Mouse (Mus musculus) erythroblast, embryonic 14.5 days (primary cell): ENCODE results near the gene Ankrd60. TPM values are rescaled to one million over a fixed set of nuclear protein-coding genes. Genes with fewer than 3 reads are reported as not detected.

Experiments used
- H3K27me3 ChIP-seq: 2 replicates; pipeline ENCODE4 v1.6.1; 2012; ENCODE audit warnings: inconsistent platforms; ENCODE audit not compliant: control insufficient read depth
- H3K36me3 ChIP-seq: 2 replicates; pipeline ENCODE4 v1.6.1; 2012; ENCODE audit warnings: mild to moderate bottlenecking, inconsistent platforms; ENCODE audit not compliant: control insufficient read depth
- H3K4me1 ChIP-seq: 2 replicates; pipeline ENCODE4 v1.6.1; 2012; ENCODE audit warnings: inconsistent platforms; ENCODE audit not compliant: control insufficient read depth
- H3K4me3 ChIP-seq: replicated peaks from 2 replicates; pipeline ENCODE3; 2012; ENCODE audit warnings: moderate library complexity, mild to moderate bottlenecking, inconsistent platforms
- H3K9me3 ChIP-seq: 2 replicates; pipeline ENCODE4 v1.6.1; 2012; ENCODE audit warnings: low read length, inconsistent platforms, mixed read lengths; ENCODE audit not compliant: control insufficient read depth
- GATA1 ChIP-seq: IDR thresholded peaks from 2 replicates; pipeline ENCODE4 v1.6.1; 2012; ENCODE audit warnings: low read length, inconsistent platforms, mixed read lengths
- TAL1 ChIP-seq: IDR thresholded peaks from 3 replicates; pipeline ENCODE4 v1.6.1; 2012; ENCODE audit warnings: low read length, inconsistent platforms, mixed read lengths
- polyA plus RNA-seq: library from polyadenylated mRNA; stranded (reverse); fragments of >175 nt; gene quantifications from 2 replicates; pipeline ENCODE4 v1.2.3, GENCODE M21; 2012

The Ankrd60 gene
- polyA plus RNA-seq, 1 experiment = not detected

DNA sequence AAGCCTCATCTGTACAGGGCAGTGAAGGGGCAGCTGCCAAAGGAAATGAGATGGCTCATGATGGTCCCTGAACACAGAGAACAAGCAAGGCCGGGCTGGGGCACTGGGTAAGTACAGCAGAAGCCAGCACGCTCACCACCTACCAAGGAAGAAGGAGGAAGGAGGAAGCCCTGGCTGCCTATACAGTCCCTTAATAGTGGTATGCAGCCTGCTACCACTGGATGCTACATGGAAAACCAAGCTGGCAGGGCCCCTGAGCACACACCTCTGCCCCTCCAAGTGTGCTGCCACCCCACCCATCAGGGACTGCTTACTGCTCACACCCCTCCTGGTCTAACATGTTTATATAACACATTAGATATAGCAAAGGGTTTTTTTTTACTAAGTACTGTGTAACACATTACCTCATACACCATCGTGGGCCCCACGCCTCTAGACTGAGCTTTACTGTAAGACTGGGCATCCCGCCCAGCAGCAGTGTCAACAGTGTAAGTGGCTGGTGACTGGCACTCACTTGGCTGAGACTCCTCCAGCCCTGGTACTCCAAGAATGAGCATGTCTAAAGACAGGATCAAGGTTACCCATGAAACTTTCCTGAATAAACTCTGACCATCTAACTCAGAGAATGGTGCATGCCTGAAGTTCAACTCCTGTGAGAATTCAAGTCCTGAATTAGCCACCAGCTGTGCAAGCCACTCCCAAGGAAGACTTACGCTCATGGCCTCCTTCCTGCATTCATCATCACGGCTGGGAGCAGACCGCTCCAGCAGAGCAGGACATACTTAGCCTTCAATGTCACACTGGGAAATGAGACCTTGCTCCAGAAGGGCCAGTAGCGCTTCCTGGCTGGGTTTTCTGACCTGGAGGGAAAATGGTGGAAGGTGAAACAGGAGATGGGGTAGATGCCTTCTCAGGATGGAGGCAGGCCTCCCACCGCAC is 30.1 kb upstream of the Ankrd60 start:
- Histone ChIP-seq H3K9me3 (no peaks in the 10 kb centered on the region), H3K4me1 (no peaks in the 10 kb centered on the region), H3K36me3 (peaks cover 10% of the 10 kb centered on the region), H3K27me3 (no peaks in the 10 kb centered on the region), H3K4me3 (no peak overlapping the region)
- no peak for TF ChIP-seq GATA1
- no peak for TF ChIP-seq TAL1

DNA sequence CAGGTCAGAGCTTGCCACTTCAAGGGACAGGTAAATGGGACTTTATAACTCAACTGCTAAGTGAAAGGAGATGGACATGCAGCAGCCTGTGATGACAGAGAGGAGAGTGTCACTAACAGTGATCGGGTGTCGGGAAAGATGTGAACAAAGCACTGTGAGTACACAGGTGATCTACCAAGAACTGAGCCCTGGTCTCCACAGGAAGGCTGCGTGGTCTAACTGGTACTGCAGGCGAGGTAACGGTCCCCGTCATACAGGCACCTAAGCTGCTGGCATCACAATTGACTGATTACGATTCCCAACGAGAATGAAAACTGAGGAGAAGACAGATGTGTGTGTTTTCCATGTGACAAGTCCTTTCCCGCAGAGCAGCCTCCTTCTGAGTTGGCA is 28.2 kb upstream of the Ankrd60 start:
- Histone ChIP-seq H3K9me3 (no peaks in the 10 kb centered on the region), H3K27me3 (no peaks in the 10 kb centered on the region), H3K36me3 (peaks cover 7% of the 10 kb centered on the region), H3K4me1 (no peaks in the 10 kb centered on the region), H3K4me3 (no peak overlapping the region)
- TF ChIP-seq GATA1 (no peak), TAL1 (no peak)

- H3K36me3 ChIP-seq = peaks cover 9% of the 10 kb centered on the region
- TF ChIP-seq GATA1 (no peak), TAL1 (no peak)
- H3K9me3 ChIP-seq = no peaks in the 10 kb centered on the region
- H3K4me3 ChIP-seq = no peak overlapping the region
- H3K27me3 ChIP-seq = no peaks in the 10 kb centered on the region
- H3K4me1 ChIP-seq = no peaks in the 10 kb centered on the region
Measured at GRCm38 (mm10) chr2:173605713-173606414, 27.7 kb upstream of the Ankrd60 start.

DNA sequence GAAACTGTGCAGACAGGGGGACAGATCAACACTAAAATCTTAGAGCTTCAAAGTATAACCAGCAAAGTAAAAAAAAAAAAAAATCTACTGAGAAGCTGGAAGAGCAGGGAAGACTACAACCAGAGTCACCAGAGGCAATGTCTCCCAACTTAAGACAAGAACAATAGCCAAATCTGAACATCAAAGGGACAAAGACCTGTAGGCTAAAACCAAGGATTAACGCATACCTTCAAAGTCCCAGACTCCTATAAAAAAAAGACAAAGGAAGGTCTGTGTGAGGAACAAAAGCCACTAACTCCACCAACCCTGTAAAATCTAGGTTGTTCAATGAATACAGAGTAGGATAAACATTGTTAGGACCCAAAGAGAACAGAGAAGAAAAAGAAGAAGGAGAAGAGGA is 23.7 kb upstream of the Ankrd60 start:
- Histone ChIP-seq H3K27me3 (no peaks in the 10 kb centered on the region), H3K4me3 (no peak overlapping the region), H3K36me3 (peaks cover 9% of the 10 kb centered on the region), H3K4me1 (no peaks in the 10 kb centered on the region), H3K9me3 (no peaks in the 10 kb centered on the region)
- TF ChIP-seq TAL1 = no peak
- no peak for TF ChIP-seq GATA1

- no peaks in the 10 kb centered on the region for H3K9me3 ChIP-seq
- peaks cover 17% of the 10 kb centered on the region for H3K36me3 ChIP-seq
- no peaks in the 10 kb centered on the region for H3K4me1 ChIP-seq
- TF ChIP-seq TAL1 (no peak), GATA1 (no peak)
- H3K4me3 ChIP-seq = no peak overlapping the region
- H3K27me3 ChIP-seq = no peaks in the 10 kb centered on the region
Measured at GRCm38 (mm10) chr2:173595374-173595781, 17.2 kb upstream of the Ankrd60 start.

- TF ChIP-seq GATA1 (no peak), TAL1 (no peak)
- H3K27me3 ChIP-seq = no peaks in the 10 kb centered on the region
- no peak overlapping the region for H3K4me3 ChIP-seq
- no peaks in the 10 kb centered on the region for H3K4me1 ChIP-seq
- H3K9me3 ChIP-seq = no peaks in the 10 kb centered on the region
- peaks cover 14% of the 10 kb centered on the region for H3K36me3 ChIP-seq
Measured at GRCm38 (mm10) chr2:173594313-173595063, 16.3 kb upstream of the Ankrd60 start.

GRCm38 (mm10) chr2:173593841-173594240 is 15.7 kb upstream of the Ankrd60 start:
- H3K27me3 ChIP-seq = no peaks in the 10 kb centered on the region
- H3K4me1 ChIP-seq = no peaks in the 10 kb centered on the region
- no peaks in the 10 kb centered on the region for H3K9me3 ChIP-seq
- peaks cover 14% of the 10 kb centered on the region for H3K36me3 ChIP-seq
- no peak overlapping the region for H3K4me3 ChIP-seq
- TF ChIP-seq GATA1 (no peak), TAL1 (no peak)

DNA sequence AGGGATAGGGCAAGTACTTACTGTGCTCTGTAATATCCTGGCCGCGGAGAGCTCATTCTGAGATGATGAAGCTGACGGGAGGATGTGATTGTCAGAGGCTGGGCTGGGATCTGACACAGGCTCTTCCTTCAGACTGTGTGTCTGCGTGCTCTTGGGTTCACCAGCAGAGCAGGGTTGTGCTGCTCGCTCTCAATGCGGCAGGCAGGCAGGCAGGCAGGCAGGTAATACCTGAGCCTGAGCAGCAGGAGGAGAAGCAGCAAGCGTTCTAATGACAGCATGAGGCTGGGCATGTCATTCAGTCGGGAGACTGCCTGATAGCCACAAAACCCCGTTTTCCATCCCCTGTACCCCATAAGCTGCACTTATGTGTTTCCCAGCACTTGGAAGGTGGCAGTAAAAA is 14.6 kb upstream of the Ankrd60 start:
- Histone ChIP-seq H3K9me3 (no peaks in the 10 kb centered on the region), H3K27me3 (peaks cover 4% of the 10 kb centered on the region), H3K36me3 (peaks cover 14% of the 10 kb centered on the region), H3K4me1 (no peaks in the 10 kb centered on the region), H3K4me3 (no peak overlapping the region)
- TF ChIP-seq TAL1 (no peak), GATA1 (no peak)

GRCm38 (mm10) chr2:173587411-173587810 is 9.2 kb upstream of the Ankrd60 start:
- Histone ChIP-seq H3K36me3 (peaks cover 2% of the 10 kb centered on the region; the same call in 1 of the 2 replicates), H3K27me3 (peaks cover 51% of the 10 kb centered on the region), H3K4me1 (peaks cover 35% of the 10 kb centered on the region), H3K4me3 (no peak overlapping the region), H3K9me3 (peaks cover 7% of the 10 kb centered on the region; the same call in 1 of the 2 replicates)
- no peak for TF ChIP-seq GATA1
- TF ChIP-seq TAL1 = no peak
